Mouse (Mus musculus) forebrain, embryonic 15.5 days (tissue): ENCODE data around the gene Slc25a21. TPM values are rescaled to one million over a fixed set of nuclear protein-coding genes. Genes with fewer than 3 reads are reported as not detected.

Experiments used
- ATAC-seq: fragments of 200-750 bp; cut with Nextera tagmentation; replicated peaks from 2 replicates; pipeline ENCODE4 v1.8.0; 2017; ENCODE audit warnings: mild to moderate bottlenecking, moderate TSS enrichment, moderate library complexity
- H3K27ac ChIP-seq: fragments of 300-500 bp; sonication (generic); replicated peaks from 2 replicates; pipeline ENCODE4 v1.5.1; 2015; ENCODE audit warnings: mild to moderate bottlenecking, inconsistent platforms
- H3K27me3 ChIP-seq: fragments of 300-500 bp; sonication (generic); 2 replicates; pipeline ENCODE4 v1.6.1; 2015; ENCODE audit warnings: inconsistent platforms
- H3K36me3 ChIP-seq: fragments of 300-500 bp; sonication (generic); 2 replicates; pipeline ENCODE4 v1.6.1; 2015; ENCODE audit warnings: mild to moderate bottlenecking, inconsistent platforms
- H3K4me1 ChIP-seq: fragments of 300-500 bp; sonication (generic); 2 replicates; pipeline ENCODE4 v1.6.1; 2015; ENCODE audit warnings: inconsistent platforms
- H3K4me2 ChIP-seq: fragments of 300-500 bp; sonication (generic); replicated peaks from 2 replicates; pipeline ENCODE4 v1.6.1; 2015; ENCODE audit warnings: mild to moderate bottlenecking, inconsistent platforms
- H3K4me3 ChIP-seq: fragments of 300-500 bp; sonication (generic); 2 replicates; pipeline ENCODE4 v1.5.1; 2015; ENCODE audit warnings: mild to moderate bottlenecking, inconsistent platforms
- H3K9ac ChIP-seq: fragments of 300-500 bp; sonication (generic); replicated peaks from 2 replicates; pipeline ENCODE4 v1.6.1; 2015; ENCODE audit warnings: mild to moderate bottlenecking, inconsistent platforms
- H3K9me3 ChIP-seq: fragments of 300-500 bp; sonication (generic); 2 replicates; pipeline ENCODE4 v1.6.1; 2016; ENCODE audit warnings: inconsistent platforms
- WGBS: fragments of 180-500 bp; shearing (Covaris S2); methylation state at CpG from one replicate; pipeline ENCODE4 v1.1.7; 2015; ENCODE audit warnings: mixed read lengths; 5-methylcytosine and 5-hydroxymethylcytosine counted together
- polyA plus RNA-seq: library from polyadenylated mRNA; unstranded; fragments of >200 nt; fragmentation: Nextera tagmentation; extraction: Ambion mirVana; gene quantifications from 2 replicates; pipeline ENCODE4 v1.2.1, GENCODE M21; 2015

Slc25a21 gene
- polyA plus RNA-seq, 1 experiment from 2014 or later, result 0.08 TPM

DNA sequence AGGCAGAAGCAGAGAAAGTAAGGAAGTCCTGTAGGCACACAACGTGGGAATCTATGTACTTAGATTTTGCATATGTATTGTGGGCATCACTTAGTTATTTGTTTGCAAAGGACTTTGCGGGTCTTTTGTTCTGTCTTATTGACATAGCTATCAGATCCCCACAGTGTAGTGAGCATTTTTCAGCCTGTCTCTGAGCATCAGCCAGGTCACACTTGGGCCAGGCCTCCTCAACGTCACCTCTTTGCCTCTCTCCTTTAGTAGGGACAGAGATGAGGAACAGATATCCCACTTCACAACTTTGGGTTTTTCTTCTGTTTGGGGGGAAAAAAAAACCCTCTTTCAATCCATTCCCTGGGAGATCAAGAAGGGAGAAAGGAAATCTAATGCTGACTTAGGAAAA, 497.9 kb downstream of the Slc25a21 start:
- no peak overlapping the region for H3K9ac ChIP-seq
- 13% methylated on average over 3 of the region's 3 CpGs for WGBS
- no peak overlapping the region for H3K4me2 ChIP-seq
- no peak for ATAC-seq
- no peak overlapping the region for H3K4me3 ChIP-seq
- H3K4me1 ChIP-seq, result peaks cover 22% of the 10 kb centered on the region
- H3K9me3 ChIP-seq, result no peaks in the 10 kb centered on the region
- peaks cover 82% of the 10 kb centered on the region for H3K27me3 ChIP-seq
- no peaks in the 10 kb centered on the region for H3K36me3 ChIP-seq
- H3K27ac ChIP-seq, result no peak overlapping the region

DNA sequence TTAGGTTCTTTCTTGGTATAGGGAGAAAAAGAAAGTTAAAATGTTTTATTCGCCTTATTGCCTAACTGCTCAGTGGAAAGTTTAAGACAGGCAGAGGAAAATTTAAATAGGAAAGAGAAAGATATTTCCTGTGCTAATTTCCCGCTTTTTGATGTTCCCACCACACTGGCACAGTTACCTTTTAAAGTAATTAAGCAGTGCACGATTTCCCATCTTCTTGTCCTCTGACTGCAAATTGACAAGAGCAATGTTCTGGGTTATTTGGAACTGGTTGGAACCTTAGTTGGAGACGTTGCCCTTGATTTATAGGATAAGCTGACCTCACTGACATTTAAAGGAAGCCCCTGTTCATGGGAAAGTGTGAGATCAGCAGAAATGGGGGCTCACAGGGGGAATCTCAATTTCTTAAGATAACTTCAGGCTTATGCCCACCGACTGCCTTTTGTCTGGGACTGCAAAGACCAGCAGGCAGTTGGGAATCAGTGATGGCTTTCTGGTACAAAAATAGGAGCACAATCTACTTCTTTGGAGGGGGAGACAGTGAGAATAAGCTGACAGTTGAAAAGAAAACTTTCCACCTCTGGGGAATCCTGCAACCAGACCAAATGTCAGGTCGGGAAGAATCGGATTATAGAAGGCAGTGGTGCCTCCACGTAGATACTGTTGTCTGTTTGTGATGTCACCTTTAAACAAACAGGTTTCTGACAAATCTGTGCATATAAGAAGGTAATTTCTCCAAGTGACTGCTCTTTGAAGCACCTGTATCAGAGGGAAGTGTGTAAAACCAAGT, 498.9 kb downstream of the Slc25a21 start:
- Histone ChIP-seq H3K9ac (no peak overlapping the region), H3K4me2 (no peak overlapping the region), H3K36me3 (no peaks in the 10 kb centered on the region), H3K4me1 (peaks cover 22% of the 10 kb centered on the region), H3K9me3 (no peaks in the 10 kb centered on the region), H3K4me3 (no peak overlapping the region), H3K27ac (no peak overlapping the region), H3K27me3 (peaks cover 88% of the 10 kb centered on the region)
- no peak for ATAC-seq
- 4% methylated on average over 8 of the region's 8 CpGs for WGBS

DNA sequence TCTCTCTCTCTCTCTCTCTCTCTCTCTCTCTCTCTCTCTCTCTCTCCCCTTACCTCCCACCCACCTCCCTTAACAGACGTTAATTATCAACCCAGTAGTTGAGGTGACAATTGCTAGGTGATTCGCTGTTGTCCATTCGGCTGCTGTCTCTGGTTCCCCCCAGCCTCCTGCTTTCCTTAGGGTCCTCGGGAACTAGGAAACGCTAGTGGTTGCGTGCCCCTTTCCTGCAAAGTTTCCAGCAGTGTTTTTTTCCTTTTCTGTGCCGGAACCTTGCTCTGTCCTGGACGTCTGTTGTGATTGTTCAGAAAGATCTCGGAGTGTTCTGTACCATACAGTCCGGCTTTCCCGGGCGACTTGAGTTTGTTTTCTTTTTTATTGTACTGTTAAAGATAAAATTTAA, 499.5 kb downstream of the Slc25a21 start:
- 2% methylated on average over 12 of the region's 12 CpGs for WGBS
- Histone ChIP-seq H3K4me3 (no peak overlapping the region), H3K36me3 (no peaks in the 10 kb centered on the region), H3K4me2 (no peak overlapping the region), H3K27me3 (peaks cover 91% of the 10 kb centered on the region), H3K9me3 (no peaks in the 10 kb centered on the region), H3K9ac (no peak overlapping the region), H3K4me1 (peaks cover 22% of the 10 kb centered on the region), H3K27ac (no peak overlapping the region)
- no peak for ATAC-seq

- peaks cover 22% of the 10 kb centered on the region for H3K4me1 ChIP-seq
- H3K27me3 ChIP-seq, result peaks cover 91% of the 10 kb centered on the region
- WGBS, result under 1% methylated on average over 36 of the region's 36 CpGs
- no peak for ATAC-seq
- H3K9ac ChIP-seq, result no peak overlapping the region
- H3K4me3 ChIP-seq, result no peak overlapping the region
- H3K36me3 ChIP-seq, result no peaks in the 10 kb centered on the region
- H3K9me3 ChIP-seq, result no peaks in the 10 kb centered on the region
- no peak overlapping the region for H3K4me2 ChIP-seq
- H3K27ac ChIP-seq, result no peak overlapping the region
These were observed 500.1 kb downstream of the Slc25a21 start for GRCm38 (mm10) chr12:56697011-56697740.

GRCm38 (mm10) chr12:56696174-56697010, 500.9 kb downstream of the Slc25a21 start:
- Histone ChIP-seq H3K4me3 (peak overlapping the region; percentile 26; the same call in 1 of the 2 replicates), H3K27ac (no peak overlapping the region), H3K36me3 (no peaks in the 10 kb centered on the region), H3K27me3 (peaks cover 96% of the 10 kb centered on the region), H3K9me3 (no peaks in the 10 kb centered on the region), H3K9ac (no peak overlapping the region), H3K4me2 (peak overlapping the region; percentile 35; the same call in 1 of the 2 replicates), H3K4me1 (peaks cover 24% of the 10 kb centered on the region)
- no peak for ATAC-seq
- WGBS, result under 1% methylated on average over 57 of the region's 57 CpGs

- peak overlapping the region; percentile 35 for H3K4me2 ChIP-seq
- peaks cover 26% of the 10 kb centered on the region for H3K4me1 ChIP-seq
- 1% methylated on average over 41 of the region's 41 CpGs for WGBS
- H3K4me3 ChIP-seq, result peak overlapping the region; percentile 26
- H3K27me3 ChIP-seq, result peaks cover 96% of the 10 kb centered on the region
- ATAC-seq, result peak; percentile 96
- H3K27ac ChIP-seq, result no peak overlapping the region
- no peaks in the 10 kb centered on the region for H3K36me3 ChIP-seq
- no peak overlapping the region for H3K9ac ChIP-seq
- H3K9me3 ChIP-seq, result no peaks in the 10 kb centered on the region
These were observed 501.7 kb downstream of the Slc25a21 start for GRCm38 (mm10) chr12:56695358-56696173.

GRCm38 (mm10) chr12:56694936-56695335, 502.3 kb downstream of the Slc25a21 start:
- H3K9ac ChIP-seq, result no peak overlapping the region
- H3K36me3 ChIP-seq, result no peaks in the 10 kb centered on the region
- H3K9me3 ChIP-seq, result no peaks in the 10 kb centered on the region
- H3K27ac ChIP-seq, result no peak overlapping the region
- H3K4me3 ChIP-seq, result 0 out of 2 replicates have a peak overlapping the region, but pooled peaks have one; percentile 26
- H3K27me3 ChIP-seq, result peaks cover 96% of the 10 kb centered on the region
- H3K4me1 ChIP-seq, result peaks cover 26% of the 10 kb centered on the region
- H3K4me2 ChIP-seq, result peak overlapping the region; percentile 35
- WGBS, result under 1% methylated on average over 11 of the region's 11 CpGs
- ATAC-seq, result peak; percentile 9; the same call in 1 of the 2 replicates

GRCm38 (mm10) chr12:56694361-56694760, 502.9 kb downstream of the Slc25a21 start:
- peaks cover 26% of the 10 kb centered on the region for H3K4me1 ChIP-seq
- no peak overlapping the region for H3K4me2 ChIP-seq
- no peak overlapping the region for H3K27ac ChIP-seq
- H3K9me3 ChIP-seq, result no peaks in the 10 kb centered on the region
- peaks cover 96% of the 10 kb centered on the region for H3K27me3 ChIP-seq
- H3K36me3 ChIP-seq, result no peaks in the 10 kb centered on the region
- no peak overlapping the region for H3K4me3 ChIP-seq
- H3K9ac ChIP-seq, result no peak overlapping the region
- WGBS, result 2% methylated on average over 14 of the region's 14 CpGs
- no peak for ATAC-seq

GRCm38 (mm10) chr12:56693411-56694098, 503.7 kb downstream of the Slc25a21 start:
- ATAC-seq, result no peak
- Histone ChIP-seq H3K27me3 (peaks cover 98% of the 10 kb centered on the region), H3K9ac (no peak overlapping the region), H3K36me3 (no peaks in the 10 kb centered on the region), H3K27ac (no peak overlapping the region), H3K4me1 (peaks cover 26% of the 10 kb centered on the region), H3K4me3 (no peak overlapping the region), H3K9me3 (no peaks in the 10 kb centered on the region), H3K4me2 (no peak overlapping the region)
- 4% methylated on average over 14 of the region's 14 CpGs for WGBS

DNA sequence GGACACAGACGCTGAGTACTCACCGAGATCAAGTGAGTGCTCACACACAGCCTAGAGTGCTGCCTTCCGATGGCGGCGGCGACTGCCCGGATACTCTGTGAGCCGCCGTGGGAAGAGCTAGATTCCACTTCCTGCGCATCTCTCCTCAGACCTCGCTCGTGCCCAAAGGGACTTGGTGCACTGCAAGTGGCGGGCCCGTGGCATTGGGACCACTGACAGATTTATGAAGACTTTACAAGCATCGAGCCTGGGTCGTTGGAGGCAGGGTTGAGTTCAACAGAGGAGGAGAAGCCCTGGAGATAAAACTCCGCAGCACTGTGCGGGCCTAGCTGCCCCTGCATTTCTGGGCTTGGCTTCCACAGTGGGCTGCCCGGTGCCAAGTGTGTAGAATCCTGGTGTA, 504.7 kb downstream of the Slc25a21 start:
- no peak for ATAC-seq
- no peak overlapping the region for H3K9ac ChIP-seq
- no peaks in the 10 kb centered on the region; the same call in 1 of the 2 replicates for H3K9me3 ChIP-seq
- peaks cover 26% of the 10 kb centered on the region for H3K4me1 ChIP-seq
- WGBS, result 2% methylated on average over 19 of the region's 19 CpGs
- no peak overlapping the region for H3K4me2 ChIP-seq
- no peak overlapping the region for H3K27ac ChIP-seq
- no peaks in the 10 kb centered on the region for H3K36me3 ChIP-seq
- no peak overlapping the region for H3K4me3 ChIP-seq
- peaks cover 100% of the 10 kb centered on the region for H3K27me3 ChIP-seq
